Mouse (Mus musculus) naive thymus-derived CD4-positive, alpha-beta T cell, adult 2 months (primary cell): ENCODE data around the gene Klhl31.

ENCODE experiments used
- DNase-seq: peaks from one replicate; pipeline ENCODE4 v3.0.0-alpha.2; 2011; ENCODE audit warnings: low read depth

Gene Klhl31

GRCm38 (mm10) chr9:77624171-77624570, 12.1 kb upstream of the Klhl31 start:
- DNase-seq = no peak

DNA sequence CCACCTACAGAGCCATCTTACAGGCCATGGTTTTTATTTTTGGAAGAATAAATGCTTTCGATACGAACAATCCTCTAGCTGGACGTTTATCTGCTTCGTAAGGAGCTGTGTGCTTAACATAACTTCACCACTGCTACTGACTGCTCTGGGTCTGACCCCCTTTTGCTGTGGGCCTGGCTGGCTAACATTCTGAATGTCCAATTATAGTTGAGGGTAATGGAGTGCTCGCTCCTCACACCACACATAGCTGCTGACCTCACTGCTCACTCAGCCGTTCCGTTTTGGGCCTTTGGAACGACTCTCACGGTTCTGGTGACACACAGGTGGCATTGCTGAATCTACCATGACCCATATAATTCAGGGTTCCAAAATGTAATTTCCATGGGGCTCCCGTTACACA, 7.6 kb upstream of the Klhl31 start:
- DNase-seq = no peak

- no peak for DNase-seq
These were observed 6.6 kb upstream of the Klhl31 start for GRCm38 (mm10) chr9:77629708-77630107.

DNA sequence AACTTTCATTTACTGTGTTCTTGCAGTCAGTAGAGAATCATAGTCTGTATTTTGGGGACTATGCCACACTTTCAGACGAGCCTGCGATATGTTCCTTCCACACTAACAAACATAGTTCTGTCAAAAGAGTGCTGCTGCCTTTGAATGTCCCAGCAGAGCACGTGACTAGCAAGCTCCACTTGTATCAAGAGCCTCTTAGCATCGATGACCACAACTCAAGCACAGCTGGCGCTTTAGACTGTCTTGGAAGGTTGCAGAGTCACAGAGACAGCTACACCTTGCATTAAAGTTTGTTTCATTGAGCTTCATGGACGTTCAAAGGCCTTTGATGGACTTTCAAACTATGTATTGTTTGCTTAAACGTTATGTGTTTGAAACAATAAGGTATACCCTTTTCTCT, 5.5 kb upstream of the Klhl31 start:
- DNase-seq = no peak

- DNase-seq = no peak
These were observed 3.9 kb upstream of the Klhl31 start for GRCm38 (mm10) chr9:77632432-77632831.

- DNase-seq = no peak
These were observed 297 bp upstream of the Klhl31 start for GRCm38 (mm10) chr9:77636003-77636402.

DNA sequence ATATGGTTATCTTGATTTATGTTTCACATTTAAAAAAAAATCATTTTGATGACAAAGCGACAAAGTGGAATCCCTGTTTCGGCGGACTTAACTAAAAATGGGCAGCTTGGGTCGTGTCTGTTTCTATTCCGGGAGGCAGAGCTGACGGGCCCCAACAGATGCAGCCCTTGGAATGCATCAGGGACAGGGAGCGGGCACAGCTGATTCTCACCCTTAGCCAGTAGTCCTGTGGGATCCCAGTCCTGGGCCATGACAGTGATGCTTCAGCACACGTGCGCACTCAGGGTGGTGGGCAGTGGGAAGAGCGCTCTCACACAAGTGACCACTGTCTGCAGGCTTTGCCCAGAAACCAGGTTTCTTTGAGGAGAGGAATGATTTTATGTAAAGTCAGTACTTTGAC, 1.1 kb downstream of the Klhl31 start:
- no peak for DNase-seq

DNA sequence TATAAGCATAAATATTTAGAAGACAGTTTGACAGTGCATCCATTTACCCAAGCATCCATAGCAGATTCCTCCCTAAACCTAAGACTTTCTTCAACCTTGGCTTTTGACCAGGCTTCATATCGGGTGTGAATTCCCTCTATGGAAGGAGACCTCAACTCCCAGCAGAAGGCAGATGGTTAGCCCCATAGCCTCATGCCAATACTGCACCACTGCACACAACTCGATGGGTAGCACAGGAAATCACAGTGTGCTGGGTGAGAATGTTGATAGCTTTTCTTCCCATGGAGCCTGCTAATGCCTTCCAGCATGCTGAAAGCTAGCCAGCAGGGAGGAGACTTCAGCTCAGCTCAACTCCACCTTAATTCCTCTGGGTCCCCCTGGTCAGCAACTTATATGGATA, 8.9 kb downstream of the Klhl31 start:
- no peak for DNase-seq

- no peak for DNase-seq
These were observed 15.5 kb downstream of the Klhl31 start for GRCm38 (mm10) chr9:77651847-77652246.

DNA sequence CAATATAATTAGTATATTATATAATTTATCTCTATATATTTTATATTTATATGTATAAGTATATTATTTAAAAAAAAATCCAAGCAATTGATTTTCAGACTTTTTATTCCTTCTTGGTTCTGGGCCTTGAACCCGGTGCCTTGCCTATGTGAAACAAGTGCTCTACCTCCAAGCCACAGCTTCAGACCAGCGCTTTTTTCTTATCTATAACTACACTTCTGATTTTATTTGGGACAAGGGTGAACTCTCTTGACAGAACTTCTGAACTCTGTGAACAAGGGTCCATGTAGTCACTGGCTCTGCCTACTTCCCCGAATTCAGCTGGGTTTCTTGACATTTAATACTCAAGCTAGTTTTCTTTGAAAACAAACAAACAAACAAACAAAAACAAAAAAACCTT, 17.6 kb downstream of the Klhl31 start:
- no peak for DNase-seq

DNA sequence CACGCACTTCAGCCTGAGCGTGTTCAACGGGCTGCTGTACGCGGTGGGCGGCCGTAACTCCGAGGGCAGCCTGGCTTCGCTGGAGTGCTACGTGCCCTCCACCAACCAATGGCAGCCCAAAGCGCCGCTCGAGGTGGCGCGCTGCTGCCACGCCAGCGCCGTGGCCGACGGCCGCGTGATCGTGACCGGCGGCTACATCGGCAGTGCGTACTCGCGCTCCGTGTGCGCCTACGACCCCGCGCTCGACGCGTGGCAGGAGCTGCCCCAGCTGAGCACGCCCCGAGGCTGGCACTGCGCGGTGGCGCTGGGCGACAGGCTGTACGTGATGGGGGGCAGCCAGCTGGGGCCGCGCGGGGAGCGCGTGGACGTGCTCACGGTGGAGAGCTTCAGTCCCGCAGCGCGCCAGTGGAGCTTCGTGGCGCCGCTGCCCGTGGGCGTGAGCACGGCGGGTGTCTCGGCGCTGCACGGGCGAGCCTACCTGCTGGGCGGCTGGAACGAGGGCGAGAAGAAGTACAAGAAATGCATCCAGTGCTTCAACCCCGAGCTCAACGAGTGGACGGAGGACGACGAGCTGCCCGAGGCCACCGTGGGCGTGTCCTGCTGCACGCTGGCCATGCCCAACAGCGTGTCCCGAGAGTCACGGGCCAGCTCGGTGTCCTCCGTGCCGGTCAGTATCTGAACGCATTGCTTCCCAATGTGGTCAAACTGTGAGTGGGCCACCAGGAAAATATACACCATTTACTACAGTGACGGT, 19.1 kb downstream of the Klhl31 start:
- peak; percentile 49 for DNase-seq

DNA sequence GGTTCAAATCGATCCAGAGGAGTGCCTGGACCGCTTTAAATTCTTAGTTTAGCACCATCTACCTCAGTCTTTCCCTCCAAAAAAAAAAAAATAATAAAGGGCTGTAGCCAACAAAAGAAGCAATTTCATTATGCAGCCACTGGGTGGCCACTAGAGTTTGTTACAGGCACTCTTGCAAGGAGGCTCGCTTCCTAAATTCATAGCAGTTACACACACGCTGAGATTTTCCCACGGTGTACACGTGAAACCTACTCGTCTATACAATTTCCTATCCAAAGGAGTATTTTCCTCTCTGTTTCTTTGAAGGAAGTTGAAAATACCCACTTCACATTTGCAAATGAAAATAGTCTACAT, 19.6 kb downstream of the Klhl31 start:
- peak; percentile 73 for DNase-seq

DNA sequence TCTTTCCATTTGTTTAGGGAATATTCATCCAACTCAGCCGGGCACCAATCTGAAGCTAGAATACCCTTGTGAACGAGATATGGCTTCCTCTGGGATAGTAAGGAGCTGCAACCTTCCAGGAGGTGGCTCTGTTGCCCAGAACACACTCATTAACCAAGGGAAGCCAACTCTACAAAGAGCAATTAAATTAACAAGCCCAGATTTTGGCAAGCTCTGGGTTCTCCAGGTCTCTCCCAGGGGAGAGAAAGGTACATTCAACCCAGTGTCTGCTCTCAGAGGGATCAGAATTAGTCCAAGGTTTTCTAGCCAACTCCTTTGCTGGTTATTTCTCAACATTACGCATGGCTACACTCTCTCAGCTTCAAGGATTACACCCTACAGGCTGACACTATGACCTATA, 26.6 kb downstream of the Klhl31 start:
- DNase-seq = no peak

- DNase-seq = no peak
These were observed 33.8 kb downstream of the Klhl31 start for GRCm38 (mm10) chr9:77670095-77670494.

- peak; percentile 51 for DNase-seq
These were observed 34.7 kb downstream of the Klhl31 start for GRCm38 (mm10) chr9:77671004-77671403.

GRCm38 (mm10) chr9:77673218-77673617, 36.9 kb downstream of the Klhl31 start:
- DNase-seq = no peak

DNA sequence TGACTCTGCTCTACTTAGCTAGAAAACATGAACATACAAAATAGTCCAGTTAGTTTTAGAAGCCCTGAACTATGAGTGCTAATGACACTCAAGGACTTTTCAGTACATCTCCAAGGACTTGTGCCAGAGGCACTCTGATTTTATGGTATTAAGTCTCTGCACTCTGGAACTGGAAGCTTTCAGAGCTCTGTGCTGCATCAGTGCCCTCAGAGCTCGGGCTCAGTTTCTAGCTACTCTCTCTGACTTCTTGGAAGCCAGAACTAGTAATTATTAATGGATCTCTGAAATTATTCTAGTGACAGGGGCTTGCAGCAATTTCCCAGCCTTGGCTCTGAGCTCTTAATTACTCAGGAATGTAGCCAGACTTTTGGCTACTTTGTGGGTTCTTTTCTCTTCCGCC, 37.7 kb downstream of the Klhl31 start:
- DNase-seq = no peak

GRCm38 (mm10) chr9:77684938-77685337, 48.6 kb downstream of the Klhl31 start:
- DNase-seq = no peak

DNA sequence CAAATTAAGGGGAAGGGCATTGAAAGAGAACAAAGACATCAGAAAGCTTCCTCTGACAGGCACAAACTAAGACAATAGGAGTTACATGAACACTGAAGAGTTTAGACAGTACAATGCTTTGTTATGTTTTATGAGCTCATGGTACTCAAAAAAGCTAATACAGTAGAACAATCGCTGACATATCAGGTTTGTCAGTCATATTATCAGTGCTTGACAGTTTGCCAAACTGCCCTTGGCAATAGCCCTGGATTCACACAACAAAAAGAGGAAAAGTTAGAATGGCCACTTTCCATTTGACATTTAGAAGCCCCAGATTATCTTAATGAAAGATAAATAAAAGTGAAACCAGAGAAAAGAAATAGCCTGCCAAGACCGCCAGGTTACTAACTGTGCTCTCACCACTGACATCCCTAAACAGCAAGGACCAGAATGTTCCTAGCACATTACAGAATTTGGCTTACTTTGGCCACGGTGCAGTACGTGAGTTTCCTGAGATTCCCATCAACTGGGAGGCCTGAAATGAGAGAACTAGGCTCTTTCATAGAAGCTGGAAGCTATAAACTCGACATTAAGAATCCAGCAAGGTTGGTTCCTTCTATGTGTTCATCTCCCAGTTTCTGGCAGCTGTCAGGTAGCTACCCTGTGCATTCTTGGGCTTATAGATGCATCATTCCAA, 49.7 kb downstream of the Klhl31 start:
- DNase-seq = no peak

DNA sequence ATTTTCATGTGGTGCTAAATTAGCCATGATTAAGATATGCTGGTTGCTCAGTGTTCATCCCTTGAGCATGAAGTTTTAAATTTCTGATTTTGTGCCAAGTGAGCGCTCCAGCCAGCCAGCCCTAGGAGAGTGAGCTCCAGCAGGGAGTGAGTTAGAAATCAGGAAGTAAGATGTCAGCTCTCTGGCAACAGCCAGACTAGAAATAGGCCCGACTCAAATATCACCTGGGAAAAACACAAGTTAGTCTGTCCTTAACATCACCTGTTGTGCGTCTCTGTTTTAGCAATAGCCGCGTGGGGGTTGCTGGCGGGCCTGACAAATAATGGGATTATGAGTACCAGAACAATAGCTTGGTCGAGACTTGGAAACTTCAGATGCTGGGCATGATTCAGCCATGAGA, 56.4 kb downstream of the Klhl31 start:
- no peak for DNase-seq

DNA sequence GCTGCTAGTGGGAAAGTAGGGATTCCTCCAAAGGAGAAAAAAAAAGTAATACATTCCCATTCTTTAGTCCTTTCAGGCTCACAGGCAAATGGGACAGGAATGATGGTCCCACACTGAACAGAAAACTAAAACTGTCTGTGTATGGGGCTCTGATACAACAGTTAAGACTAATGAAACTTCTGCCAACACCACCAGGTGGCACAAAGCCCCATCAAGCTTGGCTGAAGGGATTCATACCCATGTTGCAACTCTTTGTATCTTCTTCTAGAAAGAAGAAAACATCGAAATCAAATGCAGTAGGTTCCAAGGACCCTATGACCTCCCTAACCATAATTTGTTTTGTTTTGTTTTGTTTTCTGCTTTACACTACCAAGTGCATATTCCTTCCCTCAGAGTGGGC, 57.1 kb downstream of the Klhl31 start:
- DNase-seq = no peak

DNA sequence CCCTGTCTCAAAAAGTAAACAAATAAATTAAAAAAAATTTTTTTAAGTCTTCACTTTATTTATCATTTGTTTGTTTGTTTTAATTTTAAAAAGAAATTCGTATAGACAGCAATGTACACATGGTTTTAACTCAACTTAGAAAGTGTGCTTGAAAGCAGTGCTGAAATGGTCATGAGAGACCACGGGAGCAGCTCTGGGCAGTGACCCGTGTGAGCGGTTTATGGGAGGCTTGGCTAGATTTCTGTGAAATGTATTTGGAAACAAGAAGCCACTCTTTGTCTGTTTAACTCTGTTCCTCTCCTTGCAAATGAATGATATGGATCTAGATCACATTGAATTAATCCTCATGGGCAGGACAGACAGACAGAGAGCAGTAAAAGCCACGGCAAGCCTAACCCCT, 59.3 kb downstream of the Klhl31 start:
- DNase-seq = no peak

- no peak for DNase-seq
These were observed 67.2 kb downstream of the Klhl31 start for GRCm38 (mm10) chr9:77703476-77703875.

DNA sequence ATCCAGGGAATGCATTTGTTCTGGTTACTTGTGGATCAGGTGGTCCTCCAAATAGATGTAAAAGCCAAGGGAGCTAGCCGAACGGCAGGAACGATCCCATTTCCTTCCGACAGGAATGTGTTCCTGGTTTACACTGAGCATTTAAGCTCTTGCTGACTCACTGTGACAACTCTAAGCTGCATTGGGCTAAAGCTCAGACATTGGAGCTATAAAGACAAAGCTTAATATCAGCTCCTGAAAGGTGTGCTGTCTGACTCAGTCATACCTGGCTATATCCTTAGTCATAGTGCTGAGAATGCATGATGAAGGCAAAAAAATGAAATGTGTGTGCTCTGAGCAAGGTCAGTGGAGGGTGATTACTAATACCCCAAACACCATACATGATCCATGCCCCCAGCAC, 67.8 kb downstream of the Klhl31 start:
- DNase-seq = no peak
